Mouse (Mus musculus): ENCODE results near the gene Vapa. TPM values are rescaled to one million over a fixed set of nuclear protein-coding genes. Genes with fewer than 3 reads are reported as not detected.

The Vapa gene
- polyA plus RNA-seq, 1 experiment from 2014 or later = 141 TPM

GRCm38 (mm10) chr17:65574850-65575249 lies 38.5 kb downstream of the Vapa start:
- no peaks in the 10 kb centered on the region for H3K27me3 ChIP-seq
- in situ Hi-C loops (cut with MboI; ENCODE audit: low pct_unique_long_range_greater_than_20kb) = loop anchor here (25.0 kb wide), 1 partner anchor 963 kb away; the partner anchor contains the start of gene Man2a1
- POLR2A ChIA-PET = no interaction called here
- ATAC-seq (peak; percentile 14), DNase-seq (ENCODE audit: low read depth, low spot score) (no peak)
- CTCF ChIA-PET = interaction anchor here (3.3 kb wide), 1 partner anchor 11 kb away, joined by 11 read pairs; no protein-coding TSS in a partner anchor
- TF ChIP-seq CTCF (IDR thresholded peaks at IDR 0.05) = no peak

GRCm38 (mm10) chr17:65571866-65572265 lies 41.5 kb downstream of the Vapa start:
- no peak for ATAC-seq
- CTCF ChIA-PET = no interaction called here
- POLR2A ChIA-PET = no interaction called here
- no peak for TF ChIP-seq CTCF (IDR thresholded peaks at IDR 0.05)
- in situ Hi-C loops (cut with MboI; ENCODE audit: low pct_unique_long_range_greater_than_20kb) = loop anchor here (25.0 kb wide), 1 partner anchor 960 kb away; the partner anchor contains the start of gene Man2a1
- no peak for DNase-seq (ENCODE audit: low read depth, low spot score)
- H3K27me3 ChIP-seq = no peaks in the 10 kb centered on the region

DNA sequence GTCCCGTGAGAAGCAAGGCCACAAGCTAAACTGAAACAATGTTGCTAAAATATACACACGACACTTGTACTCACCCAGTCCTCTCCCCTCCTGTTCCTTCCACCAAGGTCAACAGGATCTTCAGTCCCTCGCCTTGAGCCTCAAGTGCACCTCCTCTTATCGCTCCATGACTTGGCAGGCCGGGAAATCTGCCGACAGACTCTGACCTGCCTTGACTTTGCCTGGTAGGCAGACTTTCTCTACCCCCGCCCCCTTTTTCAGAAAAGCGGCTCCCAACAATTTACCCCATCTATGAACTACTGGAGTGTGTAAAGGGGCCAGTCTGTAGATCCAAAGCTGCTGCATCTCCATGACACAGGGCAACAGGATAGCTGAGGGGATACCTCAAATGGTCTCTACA lies 41.9 kb downstream of the Vapa start:
- no peaks in the 10 kb centered on the region for H3K27me3 ChIP-seq
- DNase-seq (ENCODE audit: low read depth, low spot score) = no peak
- ATAC-seq = peak; percentile 5
- no peak for TF ChIP-seq CTCF (IDR thresholded peaks at IDR 0.05)
- in situ Hi-C loops (cut with MboI; ENCODE audit: low pct_unique_long_range_greater_than_20kb) = loop anchor here (25.0 kb wide), 1 partner anchor 959 kb away; the partner anchor contains the start of gene Man2a1
- ChIA-PET POLR2A (no interaction called here), CTCF (no interaction called here)

- TF ChIP-seq CTCF (IDR thresholded peaks at IDR 0.05) = no peak
- in situ Hi-C loops (cut with MboI; ENCODE audit: low pct_unique_long_range_greater_than_20kb) = loop anchor here (25.0 kb wide), 1 partner anchor 952 kb away; the partner anchor contains the start of gene Man2a1
- CTCF ChIA-PET = no interaction called here
- ATAC-seq = no peak
- H3K27me3 ChIP-seq = no peaks in the 10 kb centered on the region
- POLR2A ChIA-PET = no interaction called here
- DNase-seq (ENCODE audit: low read depth, low spot score) = no peak
Measured at GRCm38 (mm10) chr17:65564189-65564588, 49.2 kb downstream of the Vapa start.

DNA sequence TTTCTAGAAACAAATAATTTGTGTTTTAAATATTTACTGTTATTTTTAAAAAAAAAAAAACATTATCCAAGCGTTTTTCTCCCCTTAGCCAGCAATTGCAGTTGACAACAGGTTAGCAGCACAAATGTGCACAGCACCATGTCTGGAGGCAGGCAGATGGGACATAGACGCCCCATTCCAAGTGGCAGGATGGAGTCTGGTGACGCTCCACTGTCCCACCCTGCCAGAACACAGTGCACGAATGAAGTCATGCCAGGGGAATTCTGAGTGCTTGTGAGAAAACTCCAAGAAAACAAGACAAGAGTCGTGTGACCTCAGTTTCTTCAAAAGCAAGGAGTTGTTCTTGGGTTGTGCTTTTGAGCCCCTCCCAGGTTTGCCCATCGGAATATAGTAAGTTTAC lies 50.0 kb downstream of the Vapa start:
- ChIA-PET POLR2A (no interaction called here), CTCF (no interaction called here)
- TF ChIP-seq CTCF (IDR thresholded peaks at IDR 0.05) = no peak
- ATAC-seq = no peak
- no peak for DNase-seq (ENCODE audit: low read depth, low spot score)
- no peaks in the 10 kb centered on the region for H3K27me3 ChIP-seq
- in situ Hi-C loops (cut with MboI; ENCODE audit: low pct_unique_long_range_greater_than_20kb) = loop anchor here (25.0 kb wide), 1 partner anchor 951 kb away; the partner anchor contains the start of gene Man2a1

DNA sequence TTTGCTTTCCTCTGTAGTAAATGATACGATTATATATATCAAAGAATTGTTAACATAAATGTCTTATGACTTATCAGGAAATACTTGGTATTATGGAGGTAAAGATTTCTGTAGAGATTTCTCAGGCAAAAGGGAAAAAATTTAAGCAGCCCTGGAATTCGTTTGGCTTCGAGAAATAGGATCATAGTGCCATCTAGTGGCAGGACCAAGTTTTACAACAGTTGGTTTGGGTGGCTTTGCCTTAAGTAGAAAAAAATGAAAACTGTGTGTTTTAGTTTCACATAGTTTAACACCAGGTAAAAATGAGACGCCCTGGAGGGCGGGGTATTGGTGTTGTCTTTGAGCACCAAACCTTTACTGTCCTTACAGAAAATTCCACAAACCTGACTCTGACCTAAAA lies 50.6 kb downstream of the Vapa start:
- no peaks in the 10 kb centered on the region for H3K27me3 ChIP-seq
- ATAC-seq (peak; percentile 27), DNase-seq (ENCODE audit: low read depth, low spot score) (peak; percentile 17)
- ChIA-PET POLR2A (no interaction called here), CTCF (no interaction called here)
- in situ Hi-C loops (cut with MboI; ENCODE audit: low pct_unique_long_range_greater_than_20kb) = loop anchor here (25.0 kb wide), 1 partner anchor 950 kb away; the partner anchor contains the start of gene Man2a1
- peak; percentile 69 for TF ChIP-seq CTCF (IDR thresholded peaks at IDR 0.05)

- POLR2A ChIA-PET = no interaction called here
- ATAC-seq = no peak
- in situ Hi-C loops (cut with MboI; ENCODE audit: low pct_unique_long_range_greater_than_20kb) = loop anchor here (25.0 kb wide), 1 partner anchor 949 kb away; the partner anchor contains the start of gene Man2a1
- CTCF ChIA-PET = no interaction called here
- TF ChIP-seq CTCF (IDR thresholded peaks at IDR 0.05) = no peak
- no peak for DNase-seq (ENCODE audit: low read depth, low spot score)
- H3K27me3 ChIP-seq = no peaks in the 10 kb centered on the region
Measured at GRCm38 (mm10) chr17:65561361-65562015, 51.9 kb downstream of the Vapa start.

DNA sequence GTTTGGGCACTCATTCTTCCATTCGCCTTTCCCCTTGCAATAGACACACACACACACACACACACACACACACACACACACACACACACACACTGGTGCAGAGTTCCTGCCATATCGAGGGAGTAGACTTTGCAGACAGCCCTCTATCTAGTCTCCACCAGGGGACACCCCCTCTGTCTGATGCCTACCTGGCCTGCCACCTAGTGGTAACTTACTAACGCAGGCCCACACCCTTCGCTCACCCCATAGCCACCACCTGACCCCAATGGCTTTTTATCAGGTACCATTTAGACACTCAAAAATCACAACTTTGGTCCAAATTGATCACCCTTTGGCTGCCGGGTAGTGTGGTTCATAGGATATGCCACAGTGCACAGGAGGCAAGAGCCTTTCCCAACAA lies 54.1 kb downstream of the Vapa start:
- POLR2A ChIA-PET = no interaction called here
- CTCF ChIA-PET = no interaction called here
- no peak for ATAC-seq
- H3K27me3 ChIP-seq = no peaks in the 10 kb centered on the region
- in situ Hi-C loops (cut with MboI; ENCODE audit: low pct_unique_long_range_greater_than_20kb) = loop anchor here (25.0 kb wide), 1 partner anchor 947 kb away; the partner anchor contains the start of gene Man2a1
- peak; percentile 51 for TF ChIP-seq CTCF (IDR thresholded peaks at IDR 0.05)
- DNase-seq (ENCODE audit: low read depth, low spot score) = no peak

- CTCF ChIA-PET = no interaction called here
- no peak for TF ChIP-seq CTCF (IDR thresholded peaks at IDR 0.05)
- in situ Hi-C loops (cut with MboI; ENCODE audit: low pct_unique_long_range_greater_than_20kb) = loop anchor here (25.0 kb wide), 1 partner anchor 946 kb away; the partner anchor contains the start of gene Man2a1
- ATAC-seq = no peak
- POLR2A ChIA-PET = no interaction called here
- no peak for DNase-seq (ENCODE audit: low read depth, low spot score)
- H3K27me3 ChIP-seq = no peaks in the 10 kb centered on the region
Measured at GRCm38 (mm10) chr17:65558788-65559187, 54.6 kb downstream of the Vapa start.

- CTCF ChIA-PET = no interaction called here
- ATAC-seq (peak; percentile 38), DNase-seq (ENCODE audit: low read depth, low spot score) (no peak)
- POLR2A ChIA-PET = no interaction called here
- TF ChIP-seq CTCF (IDR thresholded peaks at IDR 0.05) = peak; percentile 68
- H3K27me3 ChIP-seq = no peaks in the 10 kb centered on the region
- in situ Hi-C loops (cut with MboI; ENCODE audit: low pct_unique_long_range_greater_than_20kb) = loop anchor here (25.0 kb wide), 1 partner anchor 946 kb away; the partner anchor contains the start of gene Man2a1
Measured at GRCm38 (mm10) chr17:65558217-65558616, 55.1 kb downstream of the Vapa start.

DNA sequence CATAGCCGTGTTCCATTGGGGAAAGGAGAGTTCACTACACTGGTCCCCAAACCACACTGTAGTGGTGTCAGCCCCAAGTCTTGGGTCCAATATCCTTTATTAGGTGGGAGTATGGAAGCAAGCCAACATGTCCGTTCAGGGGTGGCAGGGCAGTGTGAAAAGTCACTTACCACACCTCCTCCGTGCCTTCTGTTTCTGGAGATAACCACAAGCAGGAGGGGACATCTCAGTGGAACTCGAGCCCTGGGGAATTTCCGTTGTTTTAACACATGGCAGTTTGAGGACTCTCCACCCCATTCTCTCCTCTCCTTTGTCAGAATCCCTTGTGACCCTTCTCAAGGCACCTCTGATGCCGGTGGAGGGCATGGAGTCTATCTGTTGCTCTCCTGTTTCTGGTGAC lies 56.1 kb downstream of the Vapa start:
- in situ Hi-C loops (cut with MboI; ENCODE audit: low pct_unique_long_range_greater_than_20kb) = loop anchor here (25.0 kb wide), 1 partner anchor 945 kb away; the partner anchor contains the start of gene Man2a1
- no peaks in the 10 kb centered on the region for H3K27me3 ChIP-seq
- CTCF ChIA-PET = no interaction called here

More for the DNA sequence above, 56.1 kb downstream of the Vapa start:
- POLR2A ChIA-PET = no interaction called here
- TF ChIP-seq CTCF (IDR thresholded peaks at IDR 0.05) = no peak
- no peak for ATAC-seq
- no peak for DNase-seq (ENCODE audit: low read depth, low spot score)
